In genomic region chr8:7440278-7440684, GRCm38 (mm10) we compare ENCODE assay signal across 10 mouse cellular contexts.
DNase-seq lines count a peak whose midpoint lies in the region; ATAC-seq and TF ChIP-seq lines count a peak whose summit lies in the region.
"Had no signal": no experiment of that assay in that cellular context is flagged by ENCODE, and none has a peak within 500 bp of the region (broad histone marks: within the 10 kb centered on the region; RNA-seq: fewer than 3 reads in every experiment).

No protein-coding gene starts in this region.

- H3K9ac ChIP-seq in hindbrain, embryonic 15.5 days: no peak overlapping the region
- H3K9ac ChIP-seq in neural tube, embryonic 14.5 days (replicated peaks; ENCODE audit: low read depth, low read length): no peak overlapping the region

- H3K9me3 ChIP-seq in forebrain, embryonic 10.5 days: no peaks in the 10 kb centered on the region
- H3K9me3 ChIP-seq in hindbrain, embryonic 15.5 days: no peaks in the 10 kb centered on the region
- no peaks in the 10 kb centered on the region for H3K9me3 ChIP-seq in neural tube, embryonic 14.5 days (ENCODE audit: control insufficient read depth, low read length)

- H3K4me2 ChIP-seq in hindbrain, embryonic 15.5 days: peak overlapping the region; percentile 34
- H3K4me2 ChIP-seq in neural tube, embryonic 14.5 days (ENCODE audit: low read depth, low read length): no peak overlapping the region

- no peaks in the 10 kb centered on the region for H3K36me3 ChIP-seq in forebrain, embryonic 10.5 days (replicated peaks)
- H3K36me3 ChIP-seq in hindbrain, embryonic 15.5 days: no peaks in the 10 kb centered on the region
- no peaks in the 10 kb centered on the region for H3K36me3 ChIP-seq in neural tube, embryonic 14.5 days (ENCODE audit: control insufficient read depth, insufficient read depth, low read length)

- H3K4me3 ChIP-seq in layer of hippocampus, adult 2 months: no peak overlapping the region; the same call in 1 of the 2 replicates
- H3K4me3 ChIP-seq in forebrain, embryonic 10.5 days: no peak overlapping the region
- H3K4me3 ChIP-seq in hindbrain, embryonic 15.5 days: no peak overlapping the region
- H3K4me3 ChIP-seq in neural tube, embryonic 14.5 days (ENCODE audit: low read depth, low read length): no peak overlapping the region

- 0 out of 2 replicates have a peak, but pooled peaks have one; percentile 8 for TF ChIP-seq CTCF in layer of hippocampus, adult 2 months (conservative IDR thresholded peaks at IDR 0.05)

- H3K27me3 ChIP-seq in forebrain, embryonic 10.5 days (ENCODE audit: poor library complexity, severe bottlenecking): no peaks in the 10 kb centered on the region
- H3K27me3 ChIP-seq in hindbrain, embryonic 15.5 days: no peaks in the 10 kb centered on the region
- no peaks in the 10 kb centered on the region for H3K27me3 ChIP-seq in neural tube, embryonic 14.5 days (ENCODE audit: control insufficient read depth, insufficient read depth, low read length)

- peaks cover 15% of the 10 kb centered on the region for H3K4me1 ChIP-seq in forebrain, embryonic 10.5 days
- H3K4me1 ChIP-seq in hindbrain, embryonic 15.5 days (replicated peaks): peaks cover 12% of the 10 kb centered on the region; the same call in 1 of the 2 replicates
- H3K4me1 ChIP-seq in neural tube, embryonic 14.5 days (ENCODE audit: control insufficient read depth, insufficient read depth, low read length): peaks cover 2% of the 10 kb centered on the region; the same call in 1 of the 2 replicates

- DNase-seq in layer of hippocampus, adult 2 months (ENCODE audit: low spot score in 2 of 2): peak in 1 of 2 experiments; percentile 2
- no peak for DNase-seq in layer of hippocampus, postnatal 25 days (ENCODE audit: extremely low spot score in 1 of 2, low spot score in 1 of 2)
- peak; percentile 16 for DNase-seq in forebrain, embryonic 10.5 days (ENCODE audit: extremely low spot score, low spot score)
- no peak for DNase-seq in right cerebral cortex, adult 18-20 months
- DNase-seq: cerebellum, postnatal 36 days; lung, adult 2 months had no signal

- H3K27ac ChIP-seq in layer of hippocampus, adult 2 months: no peak overlapping the region
- no peak overlapping the region for H3K27ac ChIP-seq in forebrain, embryonic 10.5 days
- no peak overlapping the region for H3K27ac ChIP-seq in hindbrain, embryonic 15.5 days (replicated peaks)
- H3K27ac ChIP-seq in neural tube, embryonic 14.5 days (ENCODE audit: low read depth, low read length): no peak overlapping the region

- ATAC-seq in hindbrain, embryonic 15.5 days (ENCODE audit: low FRiP score, low read depth): peak; percentile 91
- peak; percentile 98 for ATAC-seq in neural tube, embryonic 14.5 days (ENCODE audit: low read depth)
- ATAC-seq in megakaryocyte progenitor cell, adult 5-6 weeks (replicated peaks; ENCODE audit: poor library complexity): no peak
- ATAC-seq: inflammation-experienced regulatory T-cells, adult 6 months had no signal

- WGBS in forebrain, embryonic 10.5 days: 11% methylated on average over 4 of the region's 4 CpGs
- 3% methylated on average over 4 of the region's 4 CpGs for WGBS in hindbrain, embryonic 15.5 days
- WGBS in neural tube, embryonic 14.5 days: 4% methylated on average over 4 of the region's 4 CpGs
